Mouse (Mus musculus): ENCODE results near the gene Hipk4.

GRCm38 (mm10) chr7:27491856-27492255, 31.2 kb upstream of the Hipk4 start:
- TF ChIP-seq EP300 (optimal IDR thresholded peaks at IDR 0.05): no peak
- TF ChIP-seq CTCF (IDR thresholded peaks at IDR 0.05; ENCODE audit: low read depth): no peak
